Mouse (Mus musculus): ENCODE data around the gene Susd1. TPM values are rescaled to one million over a fixed set of nuclear protein-coding genes. Genes with fewer than 3 reads are reported as not detected.

Gene Susd1
- polyA plus RNA-seq, 1 experiment from 2014 or later = 2.1 TPM

DNA sequence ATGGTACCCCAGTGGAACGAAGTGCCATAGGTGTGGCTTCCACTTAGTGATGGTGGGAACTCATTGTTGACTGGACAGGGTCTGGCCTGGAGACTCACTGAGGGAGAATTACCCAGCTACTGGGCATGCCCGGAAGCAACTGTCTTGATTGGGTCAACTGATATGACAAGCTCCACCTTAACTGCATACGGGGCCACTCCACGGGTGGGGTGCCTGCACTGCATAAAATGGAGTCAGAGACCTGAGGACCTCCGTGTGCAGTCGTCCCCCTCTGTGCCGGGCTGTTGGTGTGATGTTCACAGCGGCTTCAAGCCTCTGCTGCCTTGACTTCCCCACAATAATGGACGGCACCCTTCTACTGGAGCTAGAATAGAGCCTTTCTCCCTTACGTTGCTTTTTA is 79.5 kb downstream of the Susd1 start:
- no peak overlapping the region for H3K9ac ChIP-seq (ENCODE audit: low read depth, low read length)
- no peak for DNase-seq (ENCODE audit: low spot score)
- no peaks in the 10 kb centered on the region; the same call in 1 of the 2 replicates for H3K4me1 ChIP-seq (ENCODE audit: control insufficient read depth, insufficient read depth, low read length)
- no peak for ATAC-seq (ENCODE audit: low read depth)
- H3K9me3 ChIP-seq (ENCODE audit: control insufficient read depth, low read length) = 0 out of 2 replicates have a peak, but pooled peaks cover 3% of the 10 kb centered on the region
- H3K36me3 ChIP-seq (ENCODE audit: control insufficient read depth, insufficient read depth, low read length) = no peaks in the 10 kb centered on the region
- no peaks in the 10 kb centered on the region for H3K27me3 ChIP-seq (replicated peaks; ENCODE audit: control insufficient read depth, insufficient read depth, low read length)
- H3K4me3 ChIP-seq (ENCODE audit: low read depth, low read length) = no peak overlapping the region
- no peak overlapping the region for H3K27ac ChIP-seq (replicated peaks; ENCODE audit: low read depth, low read length)
- 76% methylated on average over 10 of the region's 10 CpGs for WGBS
- no peak overlapping the region for H3K4me2 ChIP-seq (ENCODE audit: low read depth, low read length)

DNA sequence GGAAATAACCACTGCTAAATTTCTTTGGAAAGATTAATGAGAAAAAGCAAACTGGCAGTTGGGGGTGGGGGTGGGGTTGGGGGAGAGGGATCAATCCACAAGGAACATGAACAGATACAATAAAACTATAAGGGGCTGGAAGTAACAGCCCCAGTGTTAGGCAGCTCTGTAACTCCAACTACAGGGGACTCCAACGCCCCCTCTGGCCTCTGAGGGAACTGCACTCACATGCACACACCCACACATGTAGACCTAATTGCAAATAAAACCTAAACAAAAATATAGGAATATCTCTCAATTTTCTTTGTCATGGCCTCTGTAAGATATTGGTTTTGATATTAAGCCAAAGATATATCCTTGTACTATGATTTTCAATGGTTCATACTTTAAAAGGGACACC is 83.0 kb downstream of the Susd1 start:
- DNase-seq (ENCODE audit: low spot score) (no peak), ATAC-seq (ENCODE audit: low read depth) (no peak)
- Histone ChIP-seq H3K4me1 (ENCODE audit: control insufficient read depth, insufficient read depth, low read length) (no peaks in the 10 kb centered on the region; the same call in 1 of the 2 replicates), H3K27ac (replicated peaks; ENCODE audit: low read depth, low read length) (no peak overlapping the region), H3K9ac (ENCODE audit: low read depth, low read length) (no peak overlapping the region), H3K4me2 (ENCODE audit: low read depth, low read length) (no peak overlapping the region), H3K4me3 (ENCODE audit: low read depth, low read length) (no peak overlapping the region), H3K27me3 (replicated peaks; ENCODE audit: control insufficient read depth, insufficient read depth, low read length) (no peaks in the 10 kb centered on the region), H3K36me3 (ENCODE audit: control insufficient read depth, insufficient read depth, low read length) (no peaks in the 10 kb centered on the region), H3K9me3 (ENCODE audit: control insufficient read depth, low read length) (0 out of 2 replicates have a peak, but pooled peaks cover 3% of the 10 kb centered on the region)
- 48% methylated on average over 1 of the region's 1 CpGs for WGBS

DNA sequence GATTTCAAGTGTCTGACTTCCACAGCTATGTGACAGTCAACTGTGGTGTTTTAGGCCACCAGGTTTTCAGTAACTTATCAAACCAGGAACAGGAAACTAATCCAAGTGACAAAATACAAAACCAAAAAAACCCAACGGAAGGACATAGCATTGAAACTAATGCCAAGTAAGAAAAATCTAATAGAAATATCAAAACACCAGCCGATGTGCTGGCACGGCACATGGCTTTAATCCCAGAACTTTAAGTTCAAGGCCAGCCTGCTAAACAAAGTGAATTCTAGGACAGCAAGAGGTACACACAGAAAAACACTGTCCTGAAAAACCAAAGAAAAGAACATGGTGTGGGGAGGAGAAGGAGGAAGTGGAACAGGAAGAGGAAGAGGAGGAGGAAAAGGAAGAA is 83.8 kb downstream of the Susd1 start:
- WGBS = 91% methylated on average over 3 of the region's 3 CpGs
- H3K27ac ChIP-seq (replicated peaks; ENCODE audit: low read depth, low read length) = no peak overlapping the region
- no peak overlapping the region for H3K9ac ChIP-seq (ENCODE audit: low read depth, low read length)
- H3K36me3 ChIP-seq (ENCODE audit: control insufficient read depth, insufficient read depth, low read length) = no peaks in the 10 kb centered on the region
- no peaks in the 10 kb centered on the region for H3K27me3 ChIP-seq (replicated peaks; ENCODE audit: control insufficient read depth, insufficient read depth, low read length)
- H3K4me3 ChIP-seq (ENCODE audit: low read depth, low read length) = no peak overlapping the region
- ATAC-seq (ENCODE audit: low read depth) = no peak
- no peaks in the 10 kb centered on the region for H3K4me1 ChIP-seq (ENCODE audit: control insufficient read depth, insufficient read depth, low read length)
- DNase-seq (ENCODE audit: low spot score) = no peak
- H3K9me3 ChIP-seq (ENCODE audit: control insufficient read depth, low read length) = 0 out of 2 replicates have a peak, but pooled peaks cover 3% of the 10 kb centered on the region
- no peak overlapping the region for H3K4me2 ChIP-seq (ENCODE audit: low read depth, low read length)

DNA sequence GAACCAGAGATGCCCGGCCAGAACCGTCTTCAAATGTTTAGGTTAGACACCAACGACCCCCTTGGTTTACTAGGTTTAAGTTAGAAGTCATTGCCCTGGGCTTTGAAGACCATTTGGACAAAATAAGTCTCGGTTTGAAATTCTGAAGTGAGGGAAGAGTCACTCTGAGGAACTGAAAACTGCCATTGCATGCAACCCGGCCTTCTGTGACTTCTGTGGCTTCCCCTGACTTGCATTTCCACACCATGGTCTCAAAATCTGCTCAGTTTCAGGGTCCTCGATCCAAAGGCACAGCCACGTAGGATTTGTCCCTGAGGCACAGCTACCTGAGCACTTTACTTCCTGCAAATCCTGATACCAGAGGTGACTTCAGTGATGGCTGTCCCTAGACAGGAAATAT is 86.5 kb downstream of the Susd1 start:
- WGBS = 80% methylated on average over 7 of the region's 7 CpGs
- no peak overlapping the region for H3K9ac ChIP-seq (ENCODE audit: low read depth, low read length)
- no peaks in the 10 kb centered on the region for H3K36me3 ChIP-seq (ENCODE audit: control insufficient read depth, insufficient read depth, low read length)
- H3K4me1 ChIP-seq (ENCODE audit: control insufficient read depth, insufficient read depth, low read length) = no peaks in the 10 kb centered on the region
- H3K4me2 ChIP-seq (ENCODE audit: low read depth, low read length) = no peak overlapping the region
- H3K27ac ChIP-seq (replicated peaks; ENCODE audit: low read depth, low read length) = no peak overlapping the region
- H3K9me3 ChIP-seq (ENCODE audit: control insufficient read depth, low read length) = 0 out of 2 replicates have a peak, but pooled peaks cover 3% of the 10 kb centered on the region
- ATAC-seq (ENCODE audit: low read depth) (no peak), DNase-seq (ENCODE audit: low spot score) (no peak)
- H3K4me3 ChIP-seq (ENCODE audit: low read depth, low read length) = no peak overlapping the region
- H3K27me3 ChIP-seq (replicated peaks; ENCODE audit: control insufficient read depth, insufficient read depth, low read length) = no peaks in the 10 kb centered on the region

DNA sequence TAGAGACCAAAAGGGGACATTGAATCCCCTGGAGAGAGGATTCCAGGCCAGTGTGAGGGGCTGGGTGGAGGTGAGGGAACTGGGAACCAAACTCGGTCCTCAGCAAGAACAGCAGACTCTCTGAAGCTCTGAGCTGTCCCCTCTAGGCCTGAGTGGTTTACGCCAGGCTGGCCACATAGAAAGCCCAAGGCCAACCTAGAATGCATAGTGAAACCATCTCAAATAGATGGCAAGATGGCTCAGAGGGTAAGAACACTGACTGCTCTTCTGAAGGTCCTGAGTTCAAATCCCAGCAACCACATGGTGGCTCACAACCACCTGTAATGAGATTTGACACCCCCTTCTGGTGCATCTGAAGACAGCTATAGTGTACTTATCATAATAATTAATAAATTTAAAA is 88.1 kb downstream of the Susd1 start:
- Histone ChIP-seq H3K4me3 (ENCODE audit: low read depth, low read length) (no peak overlapping the region), H3K9ac (ENCODE audit: low read depth, low read length) (no peak overlapping the region), H3K4me2 (ENCODE audit: low read depth, low read length) (no peak overlapping the region), H3K27me3 (replicated peaks; ENCODE audit: control insufficient read depth, insufficient read depth, low read length) (no peaks in the 10 kb centered on the region), H3K9me3 (ENCODE audit: control insufficient read depth, low read length) (0 out of 2 replicates have a peak, but pooled peaks cover 2% of the 10 kb centered on the region), H3K36me3 (ENCODE audit: control insufficient read depth, insufficient read depth, low read length) (no peaks in the 10 kb centered on the region), H3K4me1 (ENCODE audit: control insufficient read depth, insufficient read depth, low read length) (no peaks in the 10 kb centered on the region), H3K27ac (replicated peaks; ENCODE audit: low read depth, low read length) (no peak overlapping the region)
- WGBS = 87% methylated on average over 2 of the region's 2 CpGs
- no peak for DNase-seq (ENCODE audit: low spot score)
- no peak for ATAC-seq (ENCODE audit: low read depth)

DNA sequence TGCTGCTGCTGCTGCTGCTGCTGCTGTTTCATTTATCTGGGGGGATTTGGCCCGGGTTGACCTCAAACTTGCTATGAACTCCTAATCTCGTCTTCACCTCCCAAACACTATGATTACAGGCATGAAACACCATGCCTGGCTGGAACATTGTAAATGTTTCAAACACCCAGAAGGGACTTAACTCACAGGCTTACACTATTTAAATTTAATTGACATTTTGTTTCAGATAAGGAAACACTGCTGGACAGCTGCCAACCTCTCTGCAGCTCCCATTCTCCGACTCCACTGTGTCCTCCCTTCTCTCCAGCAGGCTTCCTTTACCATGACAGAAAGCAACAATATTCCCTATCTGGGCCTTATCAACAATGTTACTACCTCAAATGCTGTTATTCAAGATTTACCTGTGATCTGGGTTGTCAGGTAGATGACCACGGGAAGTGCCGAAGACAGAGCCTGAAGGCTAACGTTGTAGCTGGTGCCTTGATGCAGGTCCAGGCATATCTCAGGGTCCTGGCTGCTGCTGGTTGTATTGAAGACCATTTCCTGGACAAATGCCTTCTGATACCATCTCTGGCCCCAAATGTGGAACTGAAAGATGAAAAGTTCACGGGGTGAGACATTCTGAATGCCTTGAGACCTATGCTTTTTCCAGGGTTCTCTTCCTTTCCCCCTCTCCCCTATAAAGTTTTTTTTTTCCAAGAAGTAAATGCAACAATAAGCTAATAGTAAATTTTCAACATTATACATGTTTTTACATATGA is 88.8 kb downstream of the Susd1 start:
- Histone ChIP-seq H3K27me3 (replicated peaks; ENCODE audit: control insufficient read depth, insufficient read depth, low read length) (no peaks in the 10 kb centered on the region), H3K9me3 (ENCODE audit: control insufficient read depth, low read length) (no peaks in the 10 kb centered on the region), H3K4me3 (ENCODE audit: low read depth, low read length) (no peak overlapping the region), H3K36me3 (ENCODE audit: control insufficient read depth, insufficient read depth, low read length) (no peaks in the 10 kb centered on the region), H3K4me2 (ENCODE audit: low read depth, low read length) (no peak overlapping the region), H3K9ac (ENCODE audit: low read depth, low read length) (no peak overlapping the region), H3K4me1 (ENCODE audit: control insufficient read depth, insufficient read depth, low read length) (no peaks in the 10 kb centered on the region), H3K27ac (replicated peaks; ENCODE audit: low read depth, low read length) (no peak overlapping the region)
- DNase-seq (ENCODE audit: low spot score) = peak; percentile 42
- 58% methylated on average over 7 of the region's 7 CpGs for WGBS
- ATAC-seq (ENCODE audit: low read depth) = no peak

DNA sequence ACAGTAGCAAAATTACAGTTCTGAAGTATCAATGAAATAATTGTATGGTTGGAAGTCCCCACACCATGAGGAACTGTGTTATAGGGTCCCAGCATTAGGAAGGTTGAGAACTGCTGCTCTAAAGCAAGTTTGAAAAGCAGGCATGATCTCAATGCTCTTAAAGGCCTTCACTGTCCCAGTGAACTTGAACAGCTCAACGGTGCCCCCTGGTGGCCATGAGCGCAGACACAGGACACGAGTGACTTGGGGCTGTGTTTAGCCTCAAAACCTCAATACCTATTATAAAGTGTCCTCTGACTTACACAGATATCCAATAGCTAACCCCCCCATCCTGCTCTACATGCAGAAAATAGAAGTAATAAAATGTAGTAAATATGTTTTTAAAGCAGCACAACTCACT is 97.7 kb downstream of the Susd1 start:
- Histone ChIP-seq H3K4me3 (ENCODE audit: low read depth, low read length) (no peak overlapping the region), H3K27ac (replicated peaks; ENCODE audit: low read depth, low read length) (no peak overlapping the region), H3K4me2 (ENCODE audit: low read depth, low read length) (no peak overlapping the region), H3K4me1 (ENCODE audit: control insufficient read depth, insufficient read depth, low read length) (peaks cover 5% of the 10 kb centered on the region; the same call in 1 of the 2 replicates), H3K9me3 (ENCODE audit: control insufficient read depth, low read length) (no peaks in the 10 kb centered on the region), H3K36me3 (ENCODE audit: control insufficient read depth, insufficient read depth, low read length) (no peaks in the 10 kb centered on the region), H3K27me3 (replicated peaks; ENCODE audit: control insufficient read depth, insufficient read depth, low read length) (no peaks in the 10 kb centered on the region), H3K9ac (ENCODE audit: low read depth, low read length) (no peak overlapping the region)
- DNase-seq (ENCODE audit: low spot score) (peak; percentile 90), ATAC-seq (ENCODE audit: low read depth) (peak; percentile 85)
- 0% methylated on average over 3 of the region's 3 CpGs for WGBS

DNA sequence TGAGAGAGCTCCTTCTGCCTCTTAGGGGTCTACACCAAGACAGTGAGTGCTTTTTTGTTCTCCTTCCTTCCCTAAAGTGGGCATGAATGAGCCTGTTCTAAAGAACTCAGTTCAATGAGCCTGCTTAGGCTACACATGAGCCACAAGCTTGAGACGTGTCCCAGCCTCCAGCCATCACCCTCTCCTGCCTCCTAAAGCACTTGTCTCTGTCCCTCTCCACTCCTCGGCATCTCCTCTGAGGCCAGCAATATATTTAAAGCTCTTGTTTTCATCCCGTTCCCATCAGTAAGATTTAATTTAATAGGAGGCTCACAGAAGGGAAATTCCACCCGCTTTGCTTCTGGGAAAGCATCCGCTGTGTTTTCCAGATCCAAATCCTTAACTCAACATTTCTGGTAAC is 98.4 kb downstream of the Susd1 start:
- Histone ChIP-seq H3K27me3 (replicated peaks; ENCODE audit: control insufficient read depth, insufficient read depth, low read length) (no peaks in the 10 kb centered on the region), H3K4me2 (ENCODE audit: low read depth, low read length) (no peak overlapping the region), H3K9me3 (ENCODE audit: control insufficient read depth, low read length) (no peaks in the 10 kb centered on the region), H3K27ac (replicated peaks; ENCODE audit: low read depth, low read length) (no peak overlapping the region), H3K36me3 (ENCODE audit: control insufficient read depth, insufficient read depth, low read length) (no peaks in the 10 kb centered on the region), H3K4me3 (ENCODE audit: low read depth, low read length) (no peak overlapping the region), H3K9ac (ENCODE audit: low read depth, low read length) (no peak overlapping the region), H3K4me1 (ENCODE audit: control insufficient read depth, insufficient read depth, low read length) (peaks cover 8% of the 10 kb centered on the region; the same call in 1 of the 2 replicates)
- no peak; the same call in 1 of the 2 replicates for ATAC-seq (ENCODE audit: low read depth)
- WGBS = 43% methylated on average over 5 of the region's 5 CpGs
- no peak for DNase-seq (ENCODE audit: low spot score)
